Mouse (Mus musculus) lung, adult 18-20 months (tissue): ENCODE measurements at regions not wholly inside any gene's neighbourhood (a gene's known extent, or its start where the extent isn't known, plus 50 kb on each side); places are given as distances from the start of the nearest gene placed in this dataset.
"Not testable (repeated sequence)": the region's sequence is repeated elsewhere in the genome, so short reads cannot be mapped to it uniquely, and the experiment has no call there.

ENCODE experiments used
- DNase-seq, 2 experiments: peaks; one replicate each; pipeline ENCODE4 v3.0.0; 2022; ENCODE audit warnings: mixed read lengths in 2 of 2

- peak; percentile 9 to 24 for DNase-seq
These were observed 149.6 kb upstream of the Rtl1 start for GRCm38 (mm10) chr12:109749711-109750243.

DNA sequence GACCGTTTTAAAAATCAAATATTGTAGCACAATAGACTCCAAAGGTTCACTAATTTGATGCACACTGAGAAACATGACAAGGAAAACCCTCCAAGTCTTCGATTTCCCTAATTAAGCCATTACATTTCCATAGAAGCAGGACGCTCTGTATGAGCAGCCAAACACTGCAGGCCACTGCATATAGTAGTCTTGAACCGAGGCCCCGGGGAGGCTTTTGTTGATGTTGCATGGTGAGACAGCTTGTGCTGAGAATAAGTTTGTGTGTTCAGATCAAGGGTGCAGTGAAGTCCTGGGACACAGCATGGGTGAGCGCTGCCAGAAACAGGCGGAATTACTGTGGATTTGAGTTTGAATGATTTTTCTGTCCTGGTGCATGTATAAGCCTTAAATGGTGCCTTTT, 154.9 kb upstream of the Rtl1 start:
- no peak for DNase-seq

DNA sequence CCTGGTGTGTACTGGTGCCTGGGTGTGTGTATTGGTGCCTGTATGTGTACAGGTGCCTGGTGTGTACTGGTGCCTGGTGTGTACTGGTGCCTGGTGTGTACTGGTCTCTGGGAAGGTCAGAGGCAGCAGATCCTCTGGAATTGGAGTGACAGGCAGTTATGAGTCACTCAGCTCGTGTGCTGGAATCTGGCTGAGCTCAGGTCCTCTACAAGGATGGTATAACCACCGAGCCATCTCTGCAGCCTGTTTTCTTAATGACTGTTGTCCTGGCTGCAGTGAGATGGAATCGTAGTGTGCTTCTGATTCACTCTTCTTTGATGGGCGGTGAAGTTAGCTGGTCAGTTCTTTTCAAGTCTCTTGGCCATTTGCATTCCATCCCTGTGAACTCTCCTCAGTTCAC, 164.2 kb upstream of the Rtl1 start:
- no peak for DNase-seq

GRCm38 (mm10) chr12:109766602-109767001, 166.5 kb upstream of the Rtl1 start:
- not testable (repeated sequence) for DNase-seq

DNA sequence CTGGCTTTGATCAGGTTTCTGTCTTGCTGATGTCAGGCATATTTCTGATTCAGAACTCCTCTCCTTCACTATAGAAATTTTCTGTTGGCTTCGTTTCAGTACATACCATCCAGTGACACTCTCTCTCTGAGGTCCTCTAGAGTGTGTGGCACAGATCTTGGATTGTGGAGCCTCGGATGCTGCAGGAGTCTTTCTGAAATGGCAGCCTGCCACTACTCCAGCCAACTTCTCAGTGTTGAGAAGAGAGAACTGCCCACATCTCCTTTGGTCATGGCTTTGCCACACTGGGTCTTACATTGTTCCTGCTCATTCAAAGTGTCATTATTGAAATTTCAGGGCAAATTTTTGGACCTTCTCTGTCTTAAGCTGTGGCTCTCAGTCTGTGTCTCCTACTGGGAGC, 172.4 kb upstream of the Rtl1 start:
- DNase-seq, result no peak

- no peak for DNase-seq
These were observed 173.8 kb upstream of the Rtl1 start for GRCm38 (mm10) chr12:109773909-109774313.

GRCm38 (mm10) chr12:109798846-109799245, 198.7 kb upstream of the Rtl1 start:
- DNase-seq, result peak; percentile 16 to 25

DNA sequence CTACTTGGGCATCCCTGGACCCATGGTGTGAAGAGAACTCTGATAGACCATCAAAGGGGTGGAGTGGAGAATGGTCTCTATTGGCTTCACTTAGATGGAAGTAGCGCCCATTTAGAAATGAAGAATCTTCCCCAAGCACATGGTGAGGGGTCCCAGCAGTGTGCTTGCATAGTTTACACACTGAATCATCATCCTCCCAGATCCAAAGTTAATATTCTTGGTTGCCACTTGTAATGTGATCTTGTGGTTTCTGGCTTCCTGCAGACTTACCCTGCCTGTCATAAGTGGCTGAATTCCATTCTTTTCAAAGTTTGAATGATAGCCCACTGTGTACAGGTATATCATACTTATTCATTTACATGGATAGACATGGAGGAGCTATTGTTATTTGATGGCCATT, 199.3 kb upstream of the Rtl1 start:
- no peak for DNase-seq

DNA sequence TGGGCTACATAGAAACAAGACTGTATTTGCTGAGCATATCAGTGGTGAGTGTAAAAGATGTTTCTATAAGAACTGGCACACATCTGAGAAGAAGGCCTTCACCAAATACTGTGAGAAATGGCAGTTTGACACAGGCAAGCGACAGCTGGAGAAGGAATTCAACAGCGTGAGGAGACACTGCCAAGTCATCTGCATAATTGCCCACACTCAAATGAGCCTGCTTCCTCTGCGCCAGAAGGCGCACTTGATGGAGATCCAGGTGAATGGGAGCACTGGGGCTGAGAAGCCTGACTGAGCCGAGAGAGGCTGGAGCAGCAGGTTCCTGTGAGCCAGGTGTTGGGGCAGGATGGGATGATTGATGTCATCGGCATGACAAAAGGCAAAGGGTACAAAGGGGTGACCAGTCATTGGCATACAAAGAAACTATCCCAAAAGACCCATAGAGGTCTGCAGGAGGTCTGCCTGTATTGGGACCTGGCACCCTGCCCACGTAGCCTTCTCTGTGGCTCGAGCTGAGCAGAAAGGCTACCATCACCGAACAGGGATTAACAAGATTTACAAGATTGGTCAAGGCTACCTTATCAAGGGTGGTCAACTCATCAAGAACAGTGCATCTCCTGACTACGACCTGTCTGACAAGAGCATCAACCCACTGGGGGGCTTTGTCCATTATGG, 227.2 kb upstream of the Rtl1 start:
- DNase-seq, result no peak

DNA sequence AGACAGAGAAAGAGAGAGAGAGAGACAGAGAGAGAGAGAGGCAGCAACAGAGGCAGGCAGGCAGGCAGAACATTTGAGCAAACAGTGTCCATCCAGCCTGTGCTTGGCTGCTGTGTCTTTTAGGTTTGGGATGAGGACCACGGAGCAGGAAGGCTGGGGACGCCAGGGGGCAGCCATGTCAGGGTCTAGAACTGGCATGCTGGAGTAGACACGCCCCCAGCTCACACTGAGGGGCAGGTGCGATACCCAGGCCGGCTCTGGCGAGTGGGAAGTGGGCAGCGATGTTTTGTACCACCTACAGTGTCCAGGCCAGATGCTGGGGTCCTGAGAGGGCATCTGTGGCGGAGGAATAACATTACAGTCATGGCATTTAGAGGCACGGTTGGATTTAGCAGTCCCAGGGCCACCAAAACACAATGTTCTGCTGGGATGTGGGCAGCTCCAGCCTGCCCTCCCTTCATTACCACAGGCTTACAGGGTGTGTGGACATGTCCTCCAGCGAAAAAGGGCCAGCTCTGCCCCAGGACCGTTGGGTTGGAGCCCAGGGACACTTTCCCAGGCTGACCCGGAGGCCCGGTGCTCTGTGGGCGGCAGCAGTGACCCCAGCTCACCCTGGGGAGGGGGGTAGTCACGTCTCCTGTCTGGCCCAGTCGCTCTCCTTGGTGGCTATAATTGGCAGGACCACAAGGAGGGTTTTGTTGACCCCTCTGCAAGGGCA, 230.3 kb upstream of the Rtl1 start:
- DNase-seq, result no peak

GRCm38 (mm10) chr12:109832964-109833363, 232.8 kb upstream of the Rtl1 start:
- DNase-seq, result no peak

GRCm38 (mm10) chr12:109836521-109836920, 236.4 kb upstream of the Rtl1 start:
- peak in 1 of 2 experiments; percentile 6 for DNase-seq

DNA sequence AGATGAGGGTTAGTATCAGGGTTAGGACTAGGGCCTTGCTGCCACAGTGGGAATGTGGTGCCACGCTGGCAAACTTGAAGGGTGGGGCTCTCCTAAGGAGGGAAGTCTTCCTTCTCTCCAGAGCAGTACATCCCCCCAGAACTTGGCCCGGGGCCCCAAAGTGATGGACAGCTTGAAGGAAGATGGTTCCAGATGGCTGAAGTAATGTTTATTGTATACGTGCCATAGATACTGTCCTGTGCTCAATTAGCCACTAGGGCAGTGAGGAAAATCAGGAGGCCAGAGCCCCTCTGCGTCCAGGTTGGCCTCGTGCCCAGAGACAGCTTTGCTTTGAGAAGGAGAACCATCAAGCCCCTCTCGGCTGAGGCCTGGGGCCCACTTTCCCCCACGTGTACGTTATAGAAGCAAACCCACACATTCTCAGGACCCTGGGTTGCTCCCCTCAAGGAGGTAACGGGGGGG, 239.0 kb upstream of the Rtl1 start:
- DNase-seq, result no peak

DNA sequence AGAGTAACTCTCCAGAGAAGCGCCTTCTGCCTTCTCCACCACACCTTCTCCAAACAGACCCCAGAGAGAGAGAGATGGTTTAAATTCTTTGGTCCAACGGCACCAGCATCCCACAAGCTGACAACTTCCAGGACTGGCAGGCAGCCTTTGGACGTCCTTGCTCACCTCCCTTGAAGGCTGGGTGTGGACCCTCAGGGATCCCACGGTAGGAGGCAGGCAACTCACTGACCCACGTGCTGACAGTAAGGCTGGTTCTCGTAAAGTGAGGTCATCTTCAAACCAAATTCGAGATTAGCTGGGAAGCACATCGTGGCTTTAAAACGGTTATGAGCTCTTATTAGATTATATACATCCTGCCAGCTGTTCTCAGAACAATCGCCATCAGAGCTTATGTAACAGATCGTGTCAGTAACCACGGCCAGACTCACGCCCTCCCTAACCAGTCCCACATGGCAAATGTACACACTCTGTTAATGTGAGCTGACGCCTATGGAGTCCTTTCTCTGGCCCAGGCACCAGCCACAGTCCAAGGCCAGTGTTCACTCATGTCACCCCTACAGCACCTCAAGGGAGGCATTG, 239.9 kb upstream of the Rtl1 start:
- DNase-seq, result no peak

- DNase-seq, result no peak
These were observed 244.8 kb upstream of the Rtl1 start for GRCm38 (mm10) chr12:109844723-109845601.

- DNase-seq, result no peak
These were observed 245.4 kb upstream of the Rtl1 start for GRCm38 (mm10) chr12:109845602-109845906.

- DNase-seq, result no peak
These were observed 256.2 kb upstream of the Rtl1 start for GRCm38 (mm10) chr12:109856336-109856735.

DNA sequence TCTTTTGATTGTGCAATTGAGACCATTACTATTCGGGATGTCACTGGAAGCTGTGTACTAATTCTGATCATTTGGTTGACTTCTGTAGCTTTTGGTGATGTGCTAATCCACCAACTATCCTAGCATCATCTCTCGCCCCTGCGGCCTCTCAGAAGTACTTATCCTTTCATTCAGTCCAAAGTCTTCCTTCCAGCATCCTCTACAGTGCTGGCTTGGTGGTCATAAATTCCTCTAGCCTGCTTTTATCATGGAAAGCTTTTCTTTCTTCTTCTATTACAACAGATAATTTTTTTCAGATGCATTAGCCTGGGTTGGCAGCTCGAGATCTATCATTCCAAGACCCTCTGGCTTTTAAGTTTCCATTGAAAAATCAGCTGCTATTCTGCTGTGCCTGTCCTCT, 257.6 kb upstream of the Rtl1 start:
- DNase-seq, result no peak

DNA sequence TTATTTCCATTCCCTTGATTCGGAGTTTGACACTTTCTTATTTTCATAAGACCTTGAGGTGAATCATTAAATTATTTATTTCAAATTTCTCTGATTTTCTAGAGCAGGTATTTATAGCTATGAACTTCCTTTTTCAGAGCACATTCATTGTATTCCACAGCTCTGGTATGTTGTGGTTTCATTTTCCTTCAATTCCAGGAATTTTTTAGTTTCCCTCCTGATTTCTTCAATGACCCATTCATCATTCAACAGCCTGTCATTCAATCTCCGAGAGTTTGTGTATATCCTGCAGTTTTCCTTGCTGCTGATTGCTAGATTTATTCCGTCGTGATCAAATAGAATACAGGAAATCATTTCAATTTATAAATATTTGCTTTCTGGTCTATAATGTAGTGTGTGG, 264.7 kb upstream of the Rtl1 start:
- DNase-seq, result no peak

GRCm38 (mm10) chr12:109871021-109871420, 270.9 kb upstream of the Rtl1 start:
- DNase-seq, result no peak

DNA sequence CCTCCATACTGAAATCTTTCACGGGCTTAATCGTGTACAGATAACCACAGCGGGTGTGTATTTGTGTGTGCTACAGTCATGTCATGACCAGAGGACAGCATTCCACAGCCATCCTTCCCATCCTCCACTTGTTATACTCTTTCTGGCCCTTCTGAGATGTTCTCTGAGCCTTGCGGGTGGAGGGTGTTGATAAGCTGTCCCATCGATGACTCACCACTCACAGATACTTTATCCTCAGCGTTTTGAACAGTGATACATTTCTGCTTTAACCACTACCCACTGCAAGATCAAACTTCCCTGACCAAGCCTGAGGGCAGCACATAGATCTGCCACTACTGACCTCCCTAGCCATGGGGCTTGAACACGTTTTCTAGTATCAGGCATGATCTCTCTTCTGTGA, 274.3 kb upstream of the Rtl1 start:
- DNase-seq, result no peak

DNA sequence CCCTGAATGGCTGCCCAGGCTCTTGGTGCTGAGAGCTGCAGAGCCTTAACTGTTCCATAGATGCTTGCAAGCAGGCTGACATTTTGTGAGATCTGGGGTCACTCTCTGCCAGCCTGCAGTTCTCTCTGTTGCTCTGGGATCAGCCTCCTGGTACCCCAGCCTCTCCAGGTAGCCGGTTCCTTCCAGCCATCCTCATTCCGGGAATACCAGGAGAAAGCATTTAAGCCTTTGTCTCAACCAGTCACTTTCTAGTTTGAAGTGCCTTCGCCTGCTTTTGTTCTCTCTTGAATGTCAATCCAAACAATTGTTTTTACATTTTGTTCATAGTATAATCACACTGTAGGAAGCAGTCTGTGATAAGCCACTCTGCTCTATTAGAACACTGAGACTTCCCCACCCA, 281.0 kb upstream of the Rtl1 start:
- no peak for DNase-seq

DNA sequence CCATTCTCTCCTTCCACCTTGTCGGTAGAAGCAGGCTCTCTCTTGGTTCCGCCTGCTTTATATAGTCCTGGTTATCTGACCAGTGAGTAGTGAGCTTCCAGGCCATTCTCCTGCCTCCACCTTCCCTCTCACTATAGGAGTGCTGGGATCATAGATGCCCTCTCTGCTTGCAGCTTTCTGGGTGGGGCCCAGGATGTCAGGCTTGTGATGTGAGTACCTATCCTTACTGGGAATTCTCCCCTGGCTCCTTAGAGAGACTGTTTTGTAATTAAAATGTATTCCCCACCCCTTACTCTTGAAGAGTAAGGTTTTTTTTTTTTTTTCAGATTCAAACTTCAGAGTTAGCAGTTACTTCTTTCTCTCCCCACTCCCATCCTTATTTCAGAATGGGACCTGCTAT, 291.1 kb upstream of the Rtl1 start:
- no peak for DNase-seq
